Mouse (Mus musculus): Measurements from ENCODE around the gene Vamp5. TPM values are rescaled to one million over a fixed set of nuclear protein-coding genes. Genes with fewer than 3 reads are reported as not detected.

Gene Vamp5
- polyA plus RNA-seq, 1 experiment from 2014 or later, result 17.3 TPM

DNA sequence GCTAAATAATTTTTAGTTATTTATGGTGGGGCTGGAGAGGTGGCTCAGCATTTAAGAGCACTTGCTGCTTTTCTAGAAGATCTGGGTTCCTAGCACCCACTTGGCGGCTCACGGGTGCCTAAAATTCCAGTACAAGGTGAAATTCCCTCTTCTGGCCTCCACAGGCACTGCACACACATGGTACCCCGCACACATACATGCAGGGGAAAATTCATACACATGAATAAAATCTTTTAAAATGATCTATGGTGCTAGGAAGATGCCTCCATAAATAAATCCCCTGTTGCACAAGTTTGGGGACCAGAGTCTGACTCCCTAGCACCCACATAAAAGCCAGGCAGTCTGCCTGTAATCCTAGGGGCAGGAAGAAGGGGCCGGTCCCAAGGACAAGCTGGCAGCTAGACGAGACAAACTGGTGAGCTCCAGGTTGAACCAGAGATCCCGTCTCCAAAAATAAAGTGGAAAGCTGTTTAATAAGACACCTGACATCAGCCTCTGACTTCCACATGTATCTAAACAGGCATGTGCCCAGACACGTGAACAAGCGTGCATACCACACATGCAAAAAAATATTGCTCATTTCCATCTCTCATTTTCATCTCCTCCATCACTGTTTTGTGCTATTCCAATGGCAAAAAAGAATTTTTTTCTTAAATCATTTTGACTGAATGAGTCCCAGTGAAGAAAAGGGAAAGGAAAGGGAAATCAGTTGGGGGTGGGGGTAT, 1.6 kb downstream of the Vamp5 start:
- no peaks in the 10 kb centered on the region for H3K9me3 ChIP-seq
- WGBS, result 85% methylated on average over 8 of the region's 8 CpGs
- no peak overlapping the region for H3K9ac ChIP-seq (replicated peaks)
- H3K4me1 ChIP-seq (replicated peaks), result peaks cover 13% of the 10 kb centered on the region; the same call in 1 of the 2 replicates
- H3K36me3 ChIP-seq, result no peaks in the 10 kb centered on the region
- H3K27ac ChIP-seq, result no peak overlapping the region
- H3K4me2 ChIP-seq, result no peak overlapping the region
- peaks cover 17% of the 10 kb centered on the region; the same call in 1 of the 2 replicates for H3K27me3 ChIP-seq
- ATAC-seq (ENCODE audit: insufficient number of reproducible peaks, insufficient read depth, low FRiP score, low TSS enrichment, low read depth), result no peak
- H3K4me3 ChIP-seq (replicated peaks), result no peak overlapping the region

- no peaks in the 10 kb centered on the region for H3K36me3 ChIP-seq
- WGBS, result 78% methylated on average over 15 of the region's 15 CpGs
Measured at GRCm38 (mm10) chr6:72374820-72375563, 5.3 kb downstream of the Vamp5 start.

GRCm38 (mm10) chr6:72374206-72374605, 6.1 kb downstream of the Vamp5 start:
- no peaks in the 10 kb centered on the region for H3K36me3 ChIP-seq
- peaks cover 6% of the 10 kb centered on the region; the same call in 1 of the 2 replicates for H3K4me1 ChIP-seq (replicated peaks)
- H3K9me3 ChIP-seq, result no peaks in the 10 kb centered on the region
- no peak for ATAC-seq (ENCODE audit: insufficient number of reproducible peaks, insufficient read depth, low FRiP score, low TSS enrichment, low read depth)
- peaks cover 4% of the 10 kb centered on the region; the same call in 1 of the 2 replicates for H3K27me3 ChIP-seq
- H3K9ac ChIP-seq (replicated peaks), result no peak overlapping the region
- H3K4me2 ChIP-seq, result no peak overlapping the region
- H3K4me3 ChIP-seq (replicated peaks), result no peak overlapping the region
- WGBS, result 69% methylated on average over 7 of the region's 7 CpGs
- no peak overlapping the region for H3K27ac ChIP-seq

More at GRCm38 (mm10) chr6:72374820-72375563, 5.3 kb downstream of the Vamp5 start:
- Histone ChIP-seq H3K9me3 (no peaks in the 10 kb centered on the region), H3K27ac (no peak overlapping the region), H3K4me3 (replicated peaks) (no peak overlapping the region), H3K9ac (replicated peaks) (no peak overlapping the region), H3K4me1 (replicated peaks) (peaks cover 13% of the 10 kb centered on the region; the same call in 1 of the 2 replicates), H3K27me3 (peaks cover 11% of the 10 kb centered on the region; the same call in 1 of the 2 replicates), H3K4me2 (no peak overlapping the region)
- no peak for ATAC-seq (ENCODE audit: insufficient number of reproducible peaks, insufficient read depth, low FRiP score, low TSS enrichment, low read depth)

DNA sequence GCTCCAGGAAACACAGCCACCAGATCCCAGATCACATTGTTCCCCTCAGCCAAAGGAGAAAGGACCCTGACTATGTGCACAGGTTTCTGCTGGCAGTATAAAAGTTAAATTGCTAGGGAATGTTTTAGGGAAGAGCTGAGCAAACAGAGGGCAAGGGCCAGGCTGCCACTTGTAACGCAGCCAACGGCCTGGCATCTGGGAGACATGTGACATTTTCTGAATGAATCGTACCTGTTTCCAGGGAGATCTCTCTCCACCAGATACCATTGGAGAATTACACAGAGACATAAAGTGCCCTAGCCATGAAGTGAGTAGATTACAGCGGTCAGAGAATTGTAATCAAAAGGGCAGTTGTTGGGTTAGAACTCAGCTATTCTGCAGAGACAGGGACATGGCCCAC, 7.1 kb downstream of the Vamp5 start:
- H3K36me3 ChIP-seq, result no peaks in the 10 kb centered on the region
- no peak overlapping the region for H3K4me2 ChIP-seq
- no peak overlapping the region for H3K27ac ChIP-seq
- WGBS, result 86% methylated on average over 4 of the region's 4 CpGs
- H3K9me3 ChIP-seq, result no peaks in the 10 kb centered on the region
- H3K4me1 ChIP-seq (replicated peaks), result peaks cover 6% of the 10 kb centered on the region; the same call in 1 of the 2 replicates
- no peak for ATAC-seq (ENCODE audit: insufficient number of reproducible peaks, insufficient read depth, low FRiP score, low TSS enrichment, low read depth)
- no peaks in the 10 kb centered on the region for H3K27me3 ChIP-seq
- H3K4me3 ChIP-seq (replicated peaks), result no peak overlapping the region
- no peak overlapping the region for H3K9ac ChIP-seq (replicated peaks)

GRCm38 (mm10) chr6:72371571-72371970, 8.7 kb downstream of the Vamp5 start:
- Histone ChIP-seq H3K4me1 (replicated peaks) (peaks cover 6% of the 10 kb centered on the region; the same call in 1 of the 2 replicates), H3K36me3 (no peaks in the 10 kb centered on the region), H3K27ac (0 out of 2 replicates have a peak overlapping the region, but pooled peaks have one; percentile 18), H3K27me3 (no peaks in the 10 kb centered on the region), H3K4me2 (no peak overlapping the region), H3K4me3 (replicated peaks) (no peak overlapping the region), H3K9me3 (no peaks in the 10 kb centered on the region), H3K9ac (replicated peaks) (no peak overlapping the region)
- 39% methylated on average over 1 of the region's 1 CpGs for WGBS
- no peak for ATAC-seq (ENCODE audit: insufficient number of reproducible peaks, insufficient read depth, low FRiP score, low TSS enrichment, low read depth)

DNA sequence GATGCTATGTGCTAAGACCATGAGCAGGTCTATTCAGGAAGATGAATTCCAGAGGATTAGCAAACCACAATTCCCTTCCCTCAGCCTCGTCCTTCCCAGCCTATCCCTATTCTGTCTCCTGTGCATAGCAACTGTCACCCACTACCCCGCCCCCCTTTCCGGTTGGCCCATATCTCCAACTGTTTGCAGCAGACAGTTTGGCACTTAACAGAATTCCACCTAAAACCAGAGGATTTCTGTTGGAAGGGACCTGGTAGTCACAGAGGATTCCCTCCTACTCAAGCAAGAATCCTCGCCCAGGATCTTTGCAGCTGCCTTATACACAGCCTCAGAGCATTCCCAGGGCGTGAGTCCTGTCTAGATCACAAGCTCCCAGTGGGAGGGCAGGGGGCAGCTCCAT, 9.1 kb downstream of the Vamp5 start:
- Histone ChIP-seq H3K9me3 (no peaks in the 10 kb centered on the region), H3K4me3 (replicated peaks) (no peak overlapping the region), H3K27ac (0 out of 2 replicates have a peak overlapping the region, but pooled peaks have one; percentile 18), H3K4me2 (no peak overlapping the region), H3K27me3 (no peaks in the 10 kb centered on the region), H3K9ac (replicated peaks) (no peak overlapping the region), H3K36me3 (no peaks in the 10 kb centered on the region), H3K4me1 (replicated peaks) (peaks cover 6% of the 10 kb centered on the region; the same call in 1 of the 2 replicates)
- 47% methylated on average over 5 of the region's 5 CpGs for WGBS
- no peak for ATAC-seq (ENCODE audit: insufficient number of reproducible peaks, insufficient read depth, low FRiP score, low TSS enrichment, low read depth)

DNA sequence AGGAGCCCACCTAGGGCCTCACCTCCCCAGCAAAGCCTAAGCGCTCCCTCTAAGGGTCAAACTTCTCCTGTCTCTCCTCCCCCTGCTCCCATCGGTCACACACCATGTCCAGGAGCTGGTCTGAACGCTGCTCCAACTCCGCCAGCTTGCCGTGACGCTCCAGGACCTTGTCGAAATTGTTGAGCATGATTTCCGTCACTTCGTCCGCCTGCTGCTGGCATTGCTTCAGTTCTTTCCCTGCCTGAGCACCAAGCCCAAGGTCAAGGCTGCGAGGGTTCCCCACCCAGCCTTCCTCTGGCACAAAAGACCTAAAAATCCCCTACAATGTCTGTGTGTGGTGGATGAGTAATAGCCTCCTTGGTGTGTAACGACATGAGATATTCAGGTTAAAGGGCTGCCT, 10.2 kb downstream of the Vamp5 start:
- H3K36me3 ChIP-seq, result no peaks in the 10 kb centered on the region
- H3K4me1 ChIP-seq (replicated peaks), result peaks cover 6% of the 10 kb centered on the region; the same call in 1 of the 2 replicates
- H3K27ac ChIP-seq, result no peak overlapping the region
- H3K27me3 ChIP-seq, result no peaks in the 10 kb centered on the region
- no peaks in the 10 kb centered on the region for H3K9me3 ChIP-seq
- 81% methylated on average over 12 of the region's 12 CpGs for WGBS
- no peak overlapping the region for H3K4me2 ChIP-seq
- ATAC-seq (ENCODE audit: insufficient number of reproducible peaks, insufficient read depth, low FRiP score, low TSS enrichment, low read depth), result no peak
- H3K4me3 ChIP-seq (replicated peaks), result no peak overlapping the region
- H3K9ac ChIP-seq (replicated peaks), result no peak overlapping the region

DNA sequence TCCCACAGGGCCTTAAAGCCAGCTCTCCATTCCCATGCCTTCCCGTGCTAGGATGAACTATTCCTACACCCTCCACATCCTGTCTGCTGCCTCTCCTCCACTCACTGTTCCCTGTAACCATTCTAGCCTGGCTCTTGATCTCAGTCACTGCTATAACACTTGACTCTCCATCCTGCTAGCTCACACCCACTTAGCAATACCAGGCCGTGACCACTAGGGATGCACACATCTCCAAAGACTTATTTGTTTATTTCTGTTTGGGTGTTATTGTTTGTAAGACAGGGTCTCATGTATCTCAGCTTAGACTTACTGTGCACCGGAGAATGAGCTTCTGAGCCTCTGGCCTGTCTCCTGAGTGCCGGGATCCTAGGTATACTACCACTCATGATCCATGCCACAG, 10.7 kb downstream of the Vamp5 start:
- Histone ChIP-seq H3K4me1 (replicated peaks) (peaks cover 6% of the 10 kb centered on the region; the same call in 1 of the 2 replicates), H3K36me3 (no peaks in the 10 kb centered on the region), H3K27me3 (no peaks in the 10 kb centered on the region), H3K27ac (no peak overlapping the region), H3K4me3 (replicated peaks) (no peak overlapping the region), H3K9ac (replicated peaks) (no peak overlapping the region), H3K4me2 (no peak overlapping the region), H3K9me3 (no peaks in the 10 kb centered on the region)
- no peak for ATAC-seq (ENCODE audit: insufficient number of reproducible peaks, insufficient read depth, low FRiP score, low TSS enrichment, low read depth)
- WGBS, result 75% methylated on average over 4 of the region's 4 CpGs

- peaks cover 6% of the 10 kb centered on the region; the same call in 1 of the 2 replicates for H3K4me1 ChIP-seq (replicated peaks)
- H3K27me3 ChIP-seq, result no peaks in the 10 kb centered on the region
- no peak overlapping the region for H3K9ac ChIP-seq (replicated peaks)
- no peaks in the 10 kb centered on the region for H3K9me3 ChIP-seq
- H3K4me2 ChIP-seq, result no peak overlapping the region
- 75% methylated on average over 4 of the region's 4 CpGs for WGBS
- no peaks in the 10 kb centered on the region for H3K36me3 ChIP-seq
- no peak overlapping the region for H3K27ac ChIP-seq
- no peak for ATAC-seq (ENCODE audit: insufficient number of reproducible peaks, insufficient read depth, low FRiP score, low TSS enrichment, low read depth)
- H3K4me3 ChIP-seq (replicated peaks), result no peak overlapping the region
Measured at GRCm38 (mm10) chr6:72367460-72367974, 12.8 kb downstream of the Vamp5 start.

- H3K36me3 ChIP-seq, result no peaks in the 10 kb centered on the region
- H3K9ac ChIP-seq (replicated peaks), result no peak within 1 kb of the TSS
- WGBS, result 75% methylated on average over 4 of the region's 4 CpGs
- no peak within 1 kb of the TSS for H3K4me3 ChIP-seq (replicated peaks)
- no peak within 1 kb of the TSS for H3K4me2 ChIP-seq
- no peak for ATAC-seq (ENCODE audit: insufficient number of reproducible peaks, insufficient read depth, low FRiP score, low TSS enrichment, low read depth)
- H3K27me3 ChIP-seq, result no peaks in the 10 kb centered on the region
- no peaks in the 10 kb centered on the region for H3K9me3 ChIP-seq
- H3K27ac ChIP-seq, result no peak within 1 kb of the TSS
- H3K4me1 ChIP-seq (replicated peaks), result peaks cover 6% of the 10 kb centered on the region; the same call in 1 of the 2 replicates
Measured at GRCm38 (mm10) chr6:72366844-72367443, 13.3 kb downstream of the Vamp5 start, which contains the start of gene Rnf181. Gene Rnf181 (minus strand): TSS chr6:72366956.

- H3K4me3 ChIP-seq (replicated peaks), result no peak overlapping the region
- no peak overlapping the region for H3K9ac ChIP-seq (replicated peaks)
- 71% methylated on average over 3 of the region's 3 CpGs for WGBS
- H3K27ac ChIP-seq, result no peak overlapping the region
- ATAC-seq (ENCODE audit: insufficient number of reproducible peaks, insufficient read depth, low FRiP score, low TSS enrichment, low read depth), result no peak
- H3K9me3 ChIP-seq, result no peaks in the 10 kb centered on the region
- H3K4me2 ChIP-seq, result no peak overlapping the region
- no peaks in the 10 kb centered on the region for H3K27me3 ChIP-seq
- H3K36me3 ChIP-seq, result no peaks in the 10 kb centered on the region
- peaks cover 7% of the 10 kb centered on the region for H3K4me1 ChIP-seq (replicated peaks)
Measured at GRCm38 (mm10) chr6:72366304-72366703, 14.0 kb downstream of the Vamp5 start.

All from limb, embryonic 12.5 days (tissue).